Mouse (Mus musculus) ES-Bruce4 (cell line): ENCODE results near the gene Mgst2. TPM values are rescaled to one million over a fixed set of nuclear protein-coding genes. Genes with fewer than 3 reads are reported as not detected.

Experiments used
- H3K27ac ChIP-seq: 2 replicates; pipeline ENCODE4 v1.5.1; 2012; ENCODE audit warnings: low read length, inconsistent platforms; ENCODE audit not compliant: insufficient read depth
- H3K27me3 ChIP-seq: 2 replicates; pipeline ENCODE4 v1.6.1; 2012; ENCODE audit warnings: mild to moderate bottlenecking, low read length, inconsistent platforms; ENCODE audit not compliant: control insufficient read depth, poor library complexity, insufficient read depth, severe bottlenecking
- H3K36me3 ChIP-seq: 2 replicates; pipeline ENCODE4 v1.6.1; 2012; ENCODE audit warnings: inconsistent platforms, mild to moderate bottlenecking, low read length, moderate library complexity; ENCODE audit not compliant: control insufficient read depth, poor library complexity, insufficient read depth, severe bottlenecking
- H3K4me1 ChIP-seq: one replicate; pipeline ENCODE4 v1.8.1; 2011; ENCODE audit warnings: low read length; ENCODE audit not compliant: control insufficient read depth, insufficient read depth
- H3K4me3 ChIP-seq: 2 replicates; pipeline ENCODE4 v1.5.1; 2011; ENCODE audit warnings: low read depth, mild to moderate bottlenecking, low read length
- H3K9ac ChIP-seq: 2 replicates; pipeline ENCODE4 v1.6.1; 2012; ENCODE audit warnings: low read depth, mild to moderate bottlenecking, inconsistent platforms; ENCODE audit not compliant: poor library complexity, severe bottlenecking
- H3K9me3 ChIP-seq: replicated peaks from 2 replicates; pipeline ENCODE4 v1.6.1; 2012; ENCODE audit warnings: mild to moderate bottlenecking, low read length, inconsistent platforms; ENCODE audit not compliant: control insufficient read depth, poor library complexity, insufficient read depth, severe bottlenecking
- CTCF ChIP-seq: IDR thresholded peaks from one replicate; pipeline ENCODE4 v1.8.1; 2011; ENCODE audit warnings: low read depth, low read length
- EP300 ChIP-seq: IDR thresholded peaks from 2 replicates; pipeline ENCODE4 v1.6.1; 2011; ENCODE audit warnings: low read depth, low read length; ENCODE audit not compliant: insufficient read depth
- POLR2A ChIP-seq: IDR thresholded peaks from one replicate; pipeline ENCODE4 v1.8.1; 2011; ENCODE audit warnings: low read length; ENCODE audit not compliant: insufficient read depth
- polyA plus RNA-seq: library from polyadenylated mRNA; stranded (reverse); fragments of >200 nt; gene quantifications from 2 replicates; pipeline ENCODE4 v1.2.4, GENCODE M21; 2011; ENCODE audit warnings: low read depth; ENCODE audit not compliant: missing spikeins, insufficient read depth, insufficient read length

Gene Mgst2
- polyA plus RNA-seq, 1 experiment = 1.3 TPM

DNA sequence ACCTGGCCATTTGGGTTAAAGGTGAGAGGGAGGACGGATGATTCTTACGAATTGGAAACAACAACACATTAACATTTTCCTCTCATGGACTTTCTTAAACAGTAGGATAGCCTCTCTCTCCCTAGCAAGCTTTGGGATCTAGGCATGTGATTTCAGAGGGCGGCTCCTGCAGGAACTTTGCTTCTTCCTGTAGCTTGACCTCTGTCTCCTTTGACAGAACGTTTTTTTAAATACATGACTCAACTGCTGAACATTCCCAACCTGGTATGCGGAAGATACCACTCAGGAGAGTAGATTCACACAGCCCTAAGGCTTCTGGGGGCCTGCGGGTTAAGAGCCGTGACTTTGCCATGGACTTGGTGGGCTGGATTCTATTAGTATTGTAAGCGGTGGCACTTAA is 10.7 kb upstream of the Mgst2 start:
- H3K9ac ChIP-seq = no peak overlapping the region
- no peaks in the 10 kb centered on the region for H3K27me3 ChIP-seq
- no peak overlapping the region for H3K4me3 ChIP-seq
- H3K36me3 ChIP-seq = no peaks in the 10 kb centered on the region
- no peaks in the 10 kb centered on the region for H3K4me1 ChIP-seq
- no peaks in the 10 kb centered on the region for H3K9me3 ChIP-seq
- H3K27ac ChIP-seq = no peak overlapping the region
- no peak for TF ChIP-seq EP300
- no peak for TF ChIP-seq CTCF
- TF ChIP-seq POLR2A = no peak

DNA sequence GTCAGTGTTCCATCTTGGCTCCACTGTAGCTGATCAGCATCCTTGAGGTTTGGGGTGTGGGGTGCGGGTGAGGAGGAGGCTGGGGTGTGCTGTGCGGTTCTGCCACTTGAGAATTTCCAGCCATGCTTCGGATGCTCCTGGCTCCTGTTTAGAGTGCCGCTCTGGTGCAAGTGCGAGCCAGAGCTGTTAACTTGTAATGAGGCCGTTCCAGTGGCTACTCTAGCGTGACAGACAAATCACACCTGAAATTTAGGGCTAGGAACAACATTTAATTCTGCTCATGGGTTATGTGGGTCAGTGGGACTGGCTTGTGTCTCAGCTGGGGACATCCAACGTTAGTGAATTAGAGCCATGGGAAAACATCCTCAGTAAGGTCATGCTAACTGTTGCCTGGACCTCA is 10.2 kb upstream of the Mgst2 start:
- Histone ChIP-seq H3K4me1 (no peaks in the 10 kb centered on the region), H3K9ac (no peak overlapping the region), H3K36me3 (no peaks in the 10 kb centered on the region), H3K27ac (no peak overlapping the region), H3K4me3 (no peak overlapping the region), H3K27me3 (no peaks in the 10 kb centered on the region), H3K9me3 (no peaks in the 10 kb centered on the region)
- TF ChIP-seq CTCF (no peak), POLR2A (no peak), EP300 (no peak)

DNA sequence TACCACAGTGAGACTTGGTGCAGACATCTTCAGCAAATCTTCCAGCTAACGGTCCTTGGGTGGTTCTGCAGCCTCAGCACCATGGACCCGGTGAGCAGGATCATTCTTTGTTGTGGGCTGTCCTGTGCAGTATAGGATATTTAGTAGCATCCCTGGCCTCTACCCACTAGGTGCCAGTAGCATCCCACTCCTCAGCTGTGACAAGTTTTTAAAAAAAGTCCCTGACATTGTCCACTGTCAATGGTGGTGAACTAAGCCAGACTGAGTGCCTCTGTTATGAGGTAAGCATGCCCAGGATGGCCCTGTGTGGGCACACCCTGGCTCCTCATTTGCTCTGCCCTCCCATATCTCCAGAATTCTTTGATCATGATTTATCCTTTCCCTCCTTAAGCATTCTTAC is 9.0 kb upstream of the Mgst2 start:
- Histone ChIP-seq H3K36me3 (no peaks in the 10 kb centered on the region), H3K27ac (no peak overlapping the region), H3K4me3 (no peak overlapping the region), H3K9me3 (no peaks in the 10 kb centered on the region), H3K27me3 (no peaks in the 10 kb centered on the region), H3K9ac (no peak overlapping the region), H3K4me1 (no peaks in the 10 kb centered on the region)
- no peak for TF ChIP-seq EP300
- TF ChIP-seq CTCF = no peak
- TF ChIP-seq POLR2A = no peak

DNA sequence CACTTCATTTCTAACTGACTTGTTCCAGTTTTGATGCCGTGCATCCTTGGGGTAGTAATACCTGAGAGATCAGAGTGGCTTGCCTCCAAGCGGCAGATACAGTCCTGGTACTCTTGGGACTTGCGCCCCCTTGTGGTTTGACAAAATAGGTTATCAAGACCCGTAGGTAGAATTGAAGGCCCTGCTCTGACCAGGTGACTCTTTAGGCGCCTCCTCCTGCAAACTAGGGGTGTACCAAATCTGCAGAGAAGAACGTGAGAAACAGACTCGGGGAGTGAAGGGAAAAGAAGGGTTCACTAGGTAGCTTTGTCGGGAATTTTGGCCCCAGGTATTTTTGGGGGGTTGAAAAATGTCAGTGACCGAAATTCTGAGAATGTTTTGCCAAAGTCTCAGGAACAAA is 7.9 kb upstream of the Mgst2 start:
- H3K9ac ChIP-seq = peak overlapping the region; percentile 35
- TF ChIP-seq EP300 (no peak), CTCF (peak; percentile 69), POLR2A (no peak)
- H3K4me3 ChIP-seq = peak overlapping the region; percentile 12; the same call in 1 of the 2 replicates
- H3K27ac ChIP-seq = peak overlapping the region; percentile 95
- no peaks in the 10 kb centered on the region for H3K27me3 ChIP-seq
- H3K9me3 ChIP-seq = no peaks in the 10 kb centered on the region
- H3K4me1 ChIP-seq = no peaks in the 10 kb centered on the region
- H3K36me3 ChIP-seq = no peaks in the 10 kb centered on the region

DNA sequence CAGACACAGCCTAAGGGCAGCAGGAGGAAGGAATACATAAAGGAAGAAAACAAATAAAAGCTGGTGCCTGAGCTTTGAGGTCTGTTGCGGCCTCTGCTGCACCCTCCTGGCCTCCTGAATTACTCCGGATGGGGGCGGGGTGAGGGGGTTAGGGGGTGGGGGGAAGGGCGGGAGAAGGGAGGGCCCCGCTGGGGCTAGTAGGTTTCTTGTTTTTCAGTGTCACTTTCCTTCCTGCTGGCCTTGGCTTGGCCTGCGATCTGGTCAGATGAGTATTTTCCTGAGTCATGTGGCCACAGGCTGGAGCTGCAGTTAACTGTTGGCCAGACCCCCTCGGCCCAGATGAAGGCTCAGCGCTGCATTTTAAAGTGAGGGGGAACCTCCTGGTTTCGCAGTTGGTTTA is 7.5 kb upstream of the Mgst2 start:
- Histone ChIP-seq H3K27ac (peak overlapping the region; percentile 95), H3K27me3 (no peaks in the 10 kb centered on the region), H3K4me1 (no peaks in the 10 kb centered on the region), H3K36me3 (no peaks in the 10 kb centered on the region), H3K9me3 (no peaks in the 10 kb centered on the region), H3K4me3 (peak overlapping the region; percentile 60), H3K9ac (peak overlapping the region; percentile 35)
- peak; percentile 17 for TF ChIP-seq CTCF
- TF ChIP-seq EP300 = no peak
- TF ChIP-seq POLR2A = no peak

DNA sequence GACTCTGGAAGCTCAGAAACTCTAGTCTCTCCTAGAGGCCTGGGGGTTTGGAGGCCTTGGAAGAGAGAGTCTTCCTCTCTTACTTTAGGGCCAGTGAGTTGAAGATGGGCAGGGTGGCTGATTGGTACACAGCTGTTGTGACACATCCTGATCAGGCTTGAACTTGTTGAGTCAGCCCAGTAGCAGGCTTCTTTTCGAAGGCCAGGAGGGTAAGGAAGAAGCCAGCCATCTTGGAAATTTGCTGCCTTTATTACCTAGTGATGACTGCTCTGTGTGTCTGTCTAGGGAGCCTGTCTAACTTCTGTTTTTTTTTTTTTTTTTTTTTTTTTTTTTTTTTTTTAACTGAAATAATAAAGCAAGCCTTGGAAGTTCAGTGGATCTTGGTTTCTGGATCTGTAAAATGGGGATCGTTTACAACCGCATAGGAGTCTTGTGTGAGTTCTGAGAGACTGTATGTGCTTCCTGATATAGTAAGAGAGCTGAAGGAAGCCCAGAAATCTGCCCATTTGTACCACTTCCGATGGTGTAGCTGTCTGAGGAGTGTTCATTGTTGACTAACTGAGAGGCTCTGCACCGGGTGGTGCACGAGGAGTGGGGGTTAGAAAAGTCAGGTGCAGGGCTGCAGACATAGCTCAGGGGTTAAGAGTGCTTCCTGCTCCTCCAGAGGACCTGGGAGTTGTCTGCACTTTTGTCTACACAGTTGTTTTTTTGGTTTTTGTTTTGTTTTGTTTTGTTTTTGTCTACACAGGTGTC is 5.7 kb upstream of the Mgst2 start:
- Histone ChIP-seq H3K27ac (no peak overlapping the region), H3K4me1 (no peaks in the 10 kb centered on the region), H3K9me3 (no peaks in the 10 kb centered on the region), H3K4me3 (no peak overlapping the region), H3K36me3 (no peaks in the 10 kb centered on the region), H3K27me3 (no peaks in the 10 kb centered on the region), H3K9ac (no peak overlapping the region)
- no peak for TF ChIP-seq EP300
- no peak for TF ChIP-seq CTCF
- TF ChIP-seq POLR2A = no peak
